ENCODE assay signal across 18 mouse cellular contexts in genomic region chr17:54243650-54244300, GRCm38 (mm10). TPM values are rescaled to one million over a fixed set of nuclear protein-coding genes. Genes with fewer than 3 reads are reported as not detected.
"Had no signal": no experiment of that assay in that cellular context is flagged by ENCODE, and none has a peak within 500 bp of the region (broad histone marks: within the 10 kb centered on the region; RNA-seq: fewer than 3 reads in every experiment).

No protein-coding gene starts in this region.

- H3K4me3 ChIP-seq: neural tube, embryonic 12.5 days; neural tube, embryonic 13.5 days; neural tube, embryonic 15.5 days; stomach, embryonic 15.5 days had no signal

- H3K27me3 ChIP-seq: neural tube, embryonic 12.5 days; neural tube, embryonic 13.5 days; neural tube, embryonic 15.5 days; stomach, embryonic 15.5 days had no signal

- H3K9ac ChIP-seq: neural tube, embryonic 12.5 days; neural tube, embryonic 13.5 days; neural tube, embryonic 15.5 days; stomach, embryonic 15.5 days had no signal

- DNase-seq: retina, postnatal 1 day; right cerebral cortex, adult 18-20 months; right cerebral cortex, postnatal 14 days; right cerebral cortex, postnatal 25 days; right cerebral cortex, postnatal 4 days; spleen, adult 18-20 months; thymus, adult 18-20 months; thymus, adult 2 months; thymus, postnatal 14 days; thymus, postnatal 25 days; thymus, postnatal 36 days had no signal

- H3K4me1 ChIP-seq: neural tube, embryonic 12.5 days; neural tube, embryonic 13.5 days; neural tube, embryonic 15.5 days; stomach, embryonic 15.5 days had no signal

- H3K27ac ChIP-seq: neural tube, embryonic 12.5 days; neural tube, embryonic 13.5 days; neural tube, embryonic 15.5 days; stomach, embryonic 15.5 days; stomach, postnatal 0 days had no signal

- H3K36me3 ChIP-seq: neural tube, embryonic 12.5 days; neural tube, embryonic 13.5 days; neural tube, embryonic 15.5 days; stomach, embryonic 15.5 days had no signal

RNA-seq across cellular contexts. Expression of gene Slc5a7, which starts 55.1 kb away (rescaled TPM):
- total RNA-seq: neutrophil, adult 5-6 weeks had no signal
- polyA plus RNA-seq: spleen, adult 2 months; thymus, adult 2 months had no signal
